ENCODE assay signal across 23 mouse cellular contexts in the genomic region with DNA sequence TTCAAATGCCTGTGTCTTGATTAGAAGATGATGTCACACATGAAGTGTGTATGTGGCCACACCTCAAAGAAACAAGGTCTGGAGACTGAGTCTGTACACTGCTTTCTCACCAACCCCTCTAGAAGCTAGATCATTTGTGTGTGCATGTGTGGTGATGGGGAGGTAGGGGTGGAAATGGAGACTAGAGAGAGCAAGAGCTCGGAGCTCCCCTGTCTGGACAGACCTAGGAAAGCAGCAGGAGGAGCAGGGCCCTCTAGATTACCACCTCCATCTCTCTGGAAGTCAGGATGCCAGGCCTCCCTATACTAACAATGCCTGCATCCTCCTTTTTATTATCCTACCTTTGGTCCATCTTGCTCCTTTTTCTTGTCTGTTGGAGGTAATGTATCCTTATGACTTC. TPM values are rescaled to one million over a fixed set of nuclear protein-coding genes. Genes with fewer than 3 reads are reported as not detected.
DNase-seq lines count a peak whose midpoint lies in the region; ATAC-seq and TF ChIP-seq lines count a peak whose summit lies in the region.
"Had no signal": no experiment of that assay in that cellular context is flagged by ENCODE, and none has a peak within 500 bp of the region (broad histone marks: within the 10 kb centered on the region; RNA-seq: fewer than 3 reads in every experiment).

No protein-coding gene starts in this region.

- H3K4me1 ChIP-seq in kidney, adult 2 months (ENCODE audit: control insufficient read depth, insufficient read depth, low read length) = no peaks in the 10 kb centered on the region
- H3K4me1 ChIP-seq: forebrain, embryonic 10.5 days; forebrain, embryonic 12.5 days had no signal

- TF ChIP-seq CTCF in layer of hippocampus, adult 2 months (conservative IDR thresholded peaks at IDR 0.05) = peak; percentile 21; the same call in 1 of the 2 replicates
- TF ChIP-seq CTCF in Patski (IDR thresholded peaks at IDR 0.05) = peak; percentile 13
- TF ChIP-seq CTCF in kidney, adult 2 months (conservative IDR thresholded peaks at IDR 0.05; ENCODE audit: insufficient read depth, insufficient read length, low read depth, low read length) = no peak

- H3K4me3 ChIP-seq in layer of hippocampus, adult 2 months = no peak overlapping the region
- H3K4me3 ChIP-seq in kidney, adult 2 months (ENCODE audit: insufficient read depth, low read depth, low read length) = no peak overlapping the region
- H3K4me3 ChIP-seq: embryonic facial prominence, embryonic 13.5 days; embryonic facial prominence, embryonic 15.5 days; erythroblast, embryonic 14.5 days; forebrain, embryonic 10.5 days; forebrain, embryonic 12.5 days had no signal

- H3K27ac ChIP-seq in layer of hippocampus, adult 2 months = 0 out of 2 replicates have a peak overlapping the region, but pooled peaks have one; percentile 2
- no peak overlapping the region for H3K27ac ChIP-seq in kidney, adult 2 months (ENCODE audit: insufficient read depth, low read depth, low read length)
- H3K27ac ChIP-seq: embryonic facial prominence, embryonic 13.5 days; embryonic facial prominence, embryonic 15.5 days; forebrain, embryonic 10.5 days; forebrain, embryonic 12.5 days had no signal

- ATAC-seq in Patski = no peak
- ATAC-seq: activated CD4-positive, CD25-positive, alpha-beta regulatory T cell, adult 4 months; forebrain, embryonic 14.5 days; forebrain, embryonic 16.5 days had no signal

- DNase-seq in layer of hippocampus, adult 2 months (ENCODE audit: low spot score in 2 of 2) = no peak
- no peak for DNase-seq in layer of hippocampus, adult 9-10 months (ENCODE audit: low spot score)
- no peak for DNase-seq in Patski (ENCODE audit: low read depth, low spot score)
- DNase-seq in brain, adult 2 months (ENCODE audit: low read depth, low spot score) = peak; percentile 59
- DNase-seq in kidney, adult 2 months = no peak
- no peak for DNase-seq in cerebellum, adult 9-10 months
- DNase-seq: adrenal gland, adult 8-10 months; adrenal gland, postnatal 14 days; adrenal gland, postnatal 36 days; cerebellum, adult 11 months; cerebellum, adult 18-20 months; cerebellum, adult 8-10 months; cerebellum, postnatal 10 days; cerebellum, postnatal 25 days; embryo, embryonic 11 days had no signal

- WGBS in kidney, adult 2 months = 89% methylated on average over 1 of the region's 1 CpGs

- no peak for TF ChIP-seq POLR2A in kidney, adult 2 months (IDR thresholded peaks at IDR 0.05; ENCODE audit: low read depth, low read length)

- in situ Hi-C loops in Patski (cut with MboI; ENCODE audit: low pct_unique_long_range_greater_than_20kb) = loop anchor here (5.0 kb wide), 1 partner anchor 165 kb away; the partner anchor contains the start of gene Chrna1

- no peaks in the 10 kb centered on the region for H3K27me3 ChIP-seq in Patski
- H3K27me3 ChIP-seq in kidney, adult 2 months (replicated peaks; ENCODE audit: control insufficient read depth, insufficient read depth, low read length) = no peaks in the 10 kb centered on the region
- H3K27me3 ChIP-seq: embryonic facial prominence, embryonic 13.5 days; embryonic facial prominence, embryonic 15.5 days; forebrain, embryonic 12.5 days had no signal

- POLR2A ChIA-PET in Patski (lab: Charles Lee) = no interaction called here

- CTCF ChIA-PET in Patski (lab: Charles Lee) = interaction anchor here (1.3 to 2.7 kb wide), 9 partner anchors 8 to 167 kb away, joined by 3 to 22 read pairs (median 7); partner anchors contain the start of gene Chrna1

- no peaks in the 10 kb centered on the region for H3K36me3 ChIP-seq in kidney, adult 2 months (ENCODE audit: control insufficient read depth, insufficient read depth, low read length)
- H3K36me3 ChIP-seq: embryonic facial prominence, embryonic 13.5 days; embryonic facial prominence, embryonic 15.5 days; forebrain, embryonic 12.5 days had no signal

RNA-seq across cellular contexts. Expression of gene Chn1, which starts 27.8 kb away (rescaled TPM):
- 1,000 to 10,000 TPM; 1,742 to 1,751 TPM for total RNA-seq in layer of hippocampus, adult 2 months (2021)
- polyA plus RNA-seq in Patski (2021) = 14.5 TPM
- polyA plus RNA-seq in kidney, adult 2 months (2012; rRNA removed) = 23.7 and 24.2 TPM in 2 replicates
- polyA plus RNA-seq: activated CD4-positive, CD25-positive, alpha-beta regulatory T cell, adult 4 months had no signal
